Mouse (Mus musculus) MEL (cell line): ENCODE measurements at regions not wholly inside any gene's neighbourhood (a gene's known extent, or its start where the extent isn't known, plus 50 kb on each side); places are given as distances from the start of the nearest gene placed in this dataset.

Source experiments
- DNase-seq: peaks from one replicate; pipeline ENCODE4 v3.0.0; 2011; ENCODE audit warnings: low read depth, low spot score
- H3K27ac ChIP-seq: 2 replicates; pipeline ENCODE4 v1.5.1; 2012; ENCODE audit warnings: low read depth, mild to moderate bottlenecking, control low read depth, low read length, moderate library complexity; ENCODE audit not compliant: control insufficient read depth
- H3K27me3 ChIP-seq, 2 experiments: fragments of 150-350 bp in 1 of 2; sonication (generic) in 1 of 2; 2 replicates each; pipeline ENCODE4 v1.6.1; 2012; ENCODE audit warnings: low read length in 2 of 2, mild to moderate bottlenecking in 2 of 2, improper control_type of control experiment in 1 of 2, moderate library complexity in 1 of 2; ENCODE audit not compliant: insufficient read depth in 2 of 2, control insufficient read depth in 1 of 2
- H3K36me3 ChIP-seq, 2 experiments: 2 replicates each; pipeline ENCODE4 v1.6.1; 2012 to 2014; ENCODE audit warnings: low read length in 2 of 2, improper control_type of control experiment in 1 of 2, inconsistent platforms in 1 of 2, mild to moderate bottlenecking in 1 of 2; ENCODE audit not compliant: insufficient read depth in 2 of 2, control insufficient read depth in 1 of 2
- H3K4me1 ChIP-seq, 2 experiments: fragments of 150-350 bp in 1 of 2; sonication (generic) in 1 of 2; 2 replicates each; pipeline ENCODE4 v1.6.1; 2012; ENCODE audit warnings: low read length in 2 of 2, improper control_type of control experiment in 1 of 2, mild to moderate bottlenecking in 1 of 2; ENCODE audit not compliant: insufficient read depth in 2 of 2, control insufficient read depth in 1 of 2
- H3K4me3 ChIP-seq, 2 experiments: fragments of 150-350 bp in 1 of 2; sonication (generic) in 1 of 2; 2 replicates each; pipeline ENCODE4 v1.5.1; 2012; ENCODE audit warnings: low read depth in 2 of 2, low read length in 2 of 2, mild to moderate bottlenecking in 2 of 2, moderate library complexity in 2 of 2, control low read depth in 1 of 2, improper control_type of control experiment in 1 of 2; ENCODE audit not compliant: control insufficient read depth in 1 of 2, insufficient read depth in 1 of 2
- H3K79me2 ChIP-seq: 2 replicates; pipeline ENCODE4 v1.6.1; 2012; ENCODE audit warnings: mild to moderate bottlenecking, low read length, moderate library complexity; ENCODE audit not compliant: control insufficient read depth, poor library complexity, insufficient read depth
- H3K9ac ChIP-seq: 2 replicates; pipeline ENCODE4 v1.6.1; 2012; ENCODE audit warnings: low read depth, mild to moderate bottlenecking, control low read depth, low read length, moderate library complexity; ENCODE audit not compliant: control insufficient read depth, poor library complexity, severe bottlenecking
- H3K9me3 ChIP-seq: fragments of 150-350 bp; sonication (generic); replicated peaks from 2 replicates; pipeline ENCODE4 v1.6.1; 2012; ENCODE audit warnings: mild to moderate bottlenecking, low read length, improper control_type of control experiment, moderate library complexity; ENCODE audit not compliant: insufficient read depth
- CTCF ChIP-seq, 3 experiments: IDR thresholded peaks in 2 of 3; conservative IDR thresholded peaks in 1 of 3; 2 replicates each; pipeline ENCODE4 v1.5.1; 2011 to 2012; ENCODE audit warnings: low read length in 3 of 3, low read depth in 2 of 3, mild to moderate bottlenecking in 2 of 3, improper control_type of control experiment in 1 of 3, inconsistent platforms in 1 of 3, mixed read lengths in 1 of 3, moderate library complexity in 1 of 3; ENCODE audit not compliant: control insufficient read depth in 1 of 3, insufficient read depth in 1 of 3, poor library complexity in 1 of 3, severe bottlenecking in 1 of 3
- E2F4 ChIP-seq: IDR thresholded peaks from 2 replicates; pipeline ENCODE4 v1.6.1; 2011; ENCODE audit warnings: low read depth, low read length, improper control_type of control experiment, borderline replicate concordance
- GATA1 ChIP-seq: IDR thresholded peaks from 2 replicates; pipeline ENCODE4 v1.6.1; 2011; ENCODE audit warnings: low read depth, low read length, improper control_type of control experiment
- HCFC1 ChIP-seq: IDR thresholded peaks from 2 replicates; pipeline ENCODE4 v1.6.1; 2012; ENCODE audit warnings: low read depth, mild to moderate bottlenecking, inconsistent platforms, low read length, improper control_type of control experiment, moderate library complexity
- KAT2A ChIP-seq: conservative IDR thresholded peaks from 2 replicates; pipeline ENCODE4 v1.6.1; 2012; ENCODE audit warnings: low read depth, low read length, improper control_type of control experiment, inconsistent platforms
- MAX ChIP-seq: IDR thresholded peaks from 2 replicates; pipeline ENCODE4 v1.6.1; 2011; ENCODE audit warnings: low read length, improper control_type of control experiment
- MXI1 ChIP-seq: IDR thresholded peaks from 2 replicates; pipeline ENCODE4 v1.6.1; 2011; ENCODE audit warnings: mild to moderate bottlenecking, low read depth, low read length, improper control_type of control experiment
- NRF1 ChIP-seq: IDR thresholded peaks from 2 replicates; pipeline ENCODE4 v1.6.1; 2014; ENCODE audit warnings: low read depth, mild to moderate bottlenecking, inconsistent platforms, low read length, improper control_type of control experiment, moderate library complexity; ENCODE audit not compliant: poor library complexity, insufficient read depth, severe bottlenecking
- RAD21 ChIP-seq: IDR thresholded peaks from 2 replicates; pipeline ENCODE4 v1.6.1; 2011; ENCODE audit warnings: mild to moderate bottlenecking, low read depth, low read length, improper control_type of control experiment
- RCOR1 ChIP-seq: IDR thresholded peaks from 2 replicates; pipeline ENCODE4 v1.6.1; 2012; ENCODE audit warnings: low read depth, mild to moderate bottlenecking, inconsistent platforms, low read length, improper control_type of control experiment
- SMC3 ChIP-seq: IDR thresholded peaks from 2 replicates; pipeline ENCODE4 v1.6.1; 2011; ENCODE audit warnings: low read depth, low read length, improper control_type of control experiment
- TAL1 ChIP-seq: IDR thresholded peaks from 2 replicates; pipeline ENCODE4 v1.6.1; 2012; ENCODE audit warnings: mild to moderate bottlenecking, inconsistent platforms, low read length, moderate library complexity, mixed read lengths
- TBP ChIP-seq: IDR thresholded peaks from 2 replicates; pipeline ENCODE4 v1.8.0; 2011; ENCODE audit warnings: low read depth, low read length, improper control_type of control experiment
- TCF12 ChIP-seq: IDR thresholded peaks from 2 replicates; pipeline ENCODE4 v1.6.1; 2014; ENCODE audit warnings: low read depth, mild to moderate bottlenecking, inconsistent platforms, low read length, improper control_type of control experiment, moderate library complexity
- ZC3H11A ChIP-seq: IDR thresholded peaks from 2 replicates; pipeline ENCODE4 v1.6.1; 2012; ENCODE audit warnings: low read depth, mild to moderate bottlenecking, inconsistent platforms, low read length, improper control_type of control experiment
- ZMIZ1 ChIP-seq: IDR thresholded peaks from 2 replicates; pipeline ENCODE4 v1.6.1; 2012; ENCODE audit warnings: low read depth, mild to moderate bottlenecking, inconsistent platforms, low read length, improper control_type of control experiment, moderate library complexity

- no peaks in the 10 kb centered on the region for H3K9me3 ChIP-seq
- no peaks in the 10 kb centered on the region for H3K4me1 ChIP-seq
- TF ChIP-seq TAL1 = no peak
- no peak for TF ChIP-seq RAD21
- TF ChIP-seq HCFC1 = no peak
- TF ChIP-seq NRF1 = no peak
- TF ChIP-seq ZC3H11A = no peak
- no peak for TF ChIP-seq MAX
- TF ChIP-seq TCF12 = no peak
- TF ChIP-seq MXI1 = no peak
- no peak for TF ChIP-seq RCOR1
Observed at GRCm38 (mm10) chr4:62760748-62761604, 201.3 kb downstream of the Rgs3 start.

GRCm38 (mm10) chr4:62761672-62762071 lies 202.0 kb downstream of the Rgs3 start:
- TF ChIP-seq ZMIZ1 (no peak), CTCF (IDR thresholded peaks at IDR 0.05 in 2 of 3, conservative IDR thresholded peaks at IDR 0.05 in 1 of 3; ENCODE audit: control insufficient read depth in 1 of 3, insufficient read depth in 1 of 3, low read depth in 2 of 3, low read length in 3 of 3, poor library complexity in 1 of 3, severe bottlenecking in 1 of 3) (peak; percentile 64 to 78 (median 77)), GATA1 (no peak), ZC3H11A (peak; percentile 58), SMC3 (peak; percentile 73), RAD21 (peak; percentile 70), E2F4 (no peak), NRF1 (no peak)
- H3K27me3 ChIP-seq = no peaks in the 10 kb centered on the region
- H3K4me1 ChIP-seq = no peaks in the 10 kb centered on the region
- H3K4me3 ChIP-seq = no peak overlapping the region
- no peak overlapping the region for H3K9ac ChIP-seq
- H3K27ac ChIP-seq = no peak overlapping the region
- no peaks in the 10 kb centered on the region for H3K9me3 ChIP-seq
- H3K36me3 ChIP-seq = no peaks in the 10 kb centered on the region
- DNase-seq = peak; percentile 52
- no peaks in the 10 kb centered on the region for H3K79me2 ChIP-seq

More at GRCm38 (mm10) chr4:62760748-62761604, 201.3 kb downstream of the Rgs3 start:
- Histone ChIP-seq H3K27me3 (no peaks in the 10 kb centered on the region), H3K36me3 (no peaks in the 10 kb centered on the region), H3K79me2 (no peaks in the 10 kb centered on the region), H3K9ac (no peak overlapping the region), H3K27ac (no peak overlapping the region), H3K4me3 (no peak overlapping the region)
- DNase-seq = no peak

GRCm38 (mm10) chr4:62763990-62764389 lies 201.4 kb upstream of the Zfp618 start:
- H3K9ac ChIP-seq = no peak overlapping the region
- no peaks in the 10 kb centered on the region for H3K79me2 ChIP-seq
- TF ChIP-seq ZC3H11A = no peak
- TF ChIP-seq TBP = no peak
- peak; percentile 59 for TF ChIP-seq SMC3
- peak; percentile 66 for TF ChIP-seq RAD21
- no peak for TF ChIP-seq KAT2A
- no peak for TF ChIP-seq GATA1
- no peak for TF ChIP-seq TAL1
- peak; percentile 52 to 69 (median 63) for TF ChIP-seq CTCF (IDR thresholded peaks at IDR 0.05 in 2 of 3, conservative IDR thresholded peaks at IDR 0.05 in 1 of 3; ENCODE audit: control insufficient read depth in 1 of 3, insufficient read depth in 1 of 3, low read depth in 2 of 3, low read length in 3 of 3, poor library complexity in 1 of 3, severe bottlenecking in 1 of 3)
- no peaks in the 10 kb centered on the region for H3K36me3 ChIP-seq
- H3K4me3 ChIP-seq = no peak overlapping the region
- no peaks in the 10 kb centered on the region for H3K27me3 ChIP-seq
- H3K9me3 ChIP-seq = no peaks in the 10 kb centered on the region
- peak; percentile 31 for DNase-seq
- no peak overlapping the region for H3K27ac ChIP-seq
- no peaks in the 10 kb centered on the region for H3K4me1 ChIP-seq
